Mouse (Mus musculus): ENCODE results near the gene Ppp5c.

DNA sequence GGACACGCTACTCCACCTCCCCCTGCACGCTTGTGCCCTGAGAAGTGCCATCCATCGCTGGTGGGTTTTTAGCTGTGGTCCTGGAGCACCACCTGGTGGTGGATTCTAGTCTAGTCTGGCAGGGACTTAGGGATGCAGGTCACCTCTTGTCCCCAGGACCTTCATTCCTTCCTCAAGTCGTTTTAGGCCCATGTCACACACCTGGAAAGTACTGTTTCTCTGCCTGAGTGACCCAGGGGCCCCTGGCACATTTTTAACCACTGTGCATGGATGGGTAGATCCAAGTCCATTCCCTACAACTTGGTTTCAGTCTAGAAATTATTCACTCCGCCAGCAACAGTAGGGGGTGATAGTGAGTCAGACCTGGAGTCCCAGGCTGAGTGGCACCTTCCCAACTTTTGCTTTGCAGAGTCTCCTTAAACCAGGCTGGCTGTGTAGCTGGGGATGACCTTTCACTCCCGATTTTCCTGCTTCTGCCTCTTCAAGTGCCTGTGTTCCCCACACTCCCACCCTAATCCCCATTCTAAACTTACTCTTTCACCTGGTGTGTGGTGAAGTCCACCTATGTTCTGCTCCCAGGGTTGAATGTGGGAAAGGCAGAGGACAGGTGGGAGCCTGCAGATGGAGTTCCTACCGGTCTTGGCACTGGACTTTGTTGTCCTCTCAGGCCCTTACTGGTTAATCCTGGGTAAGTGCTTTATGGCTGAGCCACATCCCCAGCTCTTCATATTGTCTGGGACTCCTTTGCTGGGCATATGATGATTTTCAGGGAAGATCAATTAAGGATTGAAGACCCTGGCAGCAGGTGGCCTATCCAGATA lies 25.1 kb downstream of the Ppp5c start:
- TF ChIP-seq POLR2A (IDR thresholded peaks at IDR 0.05; ENCODE audit: borderline replicate concordance, extremely low read depth, low read depth, low read length), result no peak
- TF ChIP-seq CTCF (IDR thresholded peaks at IDR 0.05; ENCODE audit: insufficient read depth, low read length), result peak; percentile 97

All from lung, adult 2 months (tissue).